ENCODE assay signal across 8 mouse cellular contexts in the genomic region with DNA sequence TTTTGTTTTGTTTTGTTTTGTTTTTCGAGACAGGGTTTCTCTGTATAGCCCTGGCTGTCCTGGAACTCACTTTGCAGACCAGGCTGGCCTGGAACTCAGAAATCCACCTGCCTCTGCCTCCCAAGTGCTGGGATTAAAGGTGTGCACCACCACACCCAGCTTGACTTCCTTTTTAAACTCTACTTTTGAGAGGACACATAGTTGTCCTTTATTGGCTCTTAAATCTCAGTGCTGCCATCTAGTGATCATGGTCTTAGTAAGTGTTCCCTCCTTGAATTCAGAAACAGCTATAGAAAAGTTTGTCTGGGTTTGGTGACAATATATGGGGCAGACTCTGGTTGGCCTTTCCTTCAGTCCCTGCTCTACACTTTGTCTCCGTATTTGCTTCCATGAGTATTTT.
DNase-seq lines count a peak whose midpoint lies in the region; ATAC-seq and TF ChIP-seq lines count a peak whose summit lies in the region.
"Not testable (repeated sequence)": the region's sequence is repeated elsewhere in the genome, so short reads cannot be mapped to it uniquely, and the experiment has no call there.

No protein-coding gene starts in this region.

- peak; percentile 19 for DNase-seq in adrenal gland, postnatal 10 days
- peak; percentile 88 for DNase-seq in embryo, embryonic 10 days (ENCODE audit: low spot score)
- peak; percentile 38 to 59 for DNase-seq in left cerebral cortex, postnatal 25 days (ENCODE audit: low spot score in 2 of 2)
- DNase-seq in midbrain, embryonic 14.5 days = peak; percentile 89
- DNase-seq in thymus, adult 2 months = peak; percentile 29

- not testable (repeated sequence) for TF ChIP-seq POLR2A in thymus, adult 2 months (IDR thresholded peaks at IDR 0.05; ENCODE audit: control insufficient read depth, extremely low read depth, insufficient read depth, low read length, poor library complexity)

- not testable (repeated sequence) for H3K4me1 ChIP-seq in E14TG2a.4 (replicated peaks; ENCODE audit: low read depth, low read length); intestine, postnatal 0 days (replicated peaks; ENCODE audit: control insufficient read depth, insufficient read depth, low read length); midbrain, embryonic 14.5 days (ENCODE audit: control insufficient read depth, insufficient read depth, low read length); thymus, adult 2 months (replicated peaks; ENCODE audit: control insufficient read depth, insufficient read depth, low read length)

- intact Hi-C loops in left cerebral cortex, postnatal 25 days (cut with DNase I) = loop anchor here (5.0 kb wide), 2 partner anchors 40 to 120 kb away; a partner anchor contains a TSS

- not testable (repeated sequence) for H3K4me2 ChIP-seq in intestine, postnatal 0 days (replicated peaks; ENCODE audit: low read depth); midbrain, embryonic 14.5 days (ENCODE audit: low read length)

- peaks cover 43% of the 10 kb centered on the region for H3K36me3 ChIP-seq in E14TG2a.4 (ENCODE audit: insufficient read depth, low read length)
- H3K36me3 ChIP-seq in intestine, postnatal 0 days (ENCODE audit: control insufficient read depth, insufficient read depth) = peaks cover 66% of the 10 kb centered on the region
- peaks cover 86% of the 10 kb centered on the region for H3K36me3 ChIP-seq in midbrain, embryonic 14.5 days (ENCODE audit: control insufficient read depth, insufficient read depth, low read length)
- H3K36me3 ChIP-seq in thymus, adult 2 months (ENCODE audit: control insufficient read depth, insufficient read depth, low read length) = peaks cover 62% of the 10 kb centered on the region

- not testable (repeated sequence) for H3K9me3 ChIP-seq in E14TG2a.4 (ENCODE audit: low read length); intestine, postnatal 0 days (ENCODE audit: control insufficient read depth); midbrain, embryonic 14.5 days (ENCODE audit: control insufficient read depth, low read length)

- WGBS in intestine, postnatal 0 days = 82% methylated on average over 2 of the region's 2 CpGs
- WGBS in midbrain, embryonic 14.5 days = 91% methylated on average over 2 of the region's 2 CpGs
- 93% methylated on average over 2 of the region's 2 CpGs for WGBS in thymus, adult 2 months

- peak; percentile 33; the same call in 1 of the 2 replicates for TF ChIP-seq CTCF in E14TG2a.4 (conservative IDR thresholded peaks at IDR 0.05; ENCODE audit: low read length)
- TF ChIP-seq CTCF in intestine, postnatal 0 days (IDR thresholded peaks at IDR 0.05; ENCODE audit: low read depth) = peak; percentile 72
- not testable (repeated sequence) for TF ChIP-seq CTCF in thymus, adult 2 months (IDR thresholded peaks at IDR 0.05; ENCODE audit: borderline replicate concordance, control insufficient read depth, extremely low read depth, insufficient read depth, low read length, poor library complexity)

- H3K27me3 ChIP-seq in E14TG2a.4 (ENCODE audit: insufficient read depth, low read length); intestine, postnatal 0 days (replicated peaks; ENCODE audit: control insufficient read depth, insufficient read depth, low read length); midbrain, embryonic 14.5 days (ENCODE audit: control insufficient read depth, insufficient read depth, low read length); thymus, adult 2 months (ENCODE audit: control insufficient read depth, insufficient read depth, low read length): not testable (repeated sequence)

- peak; percentile 69 for ATAC-seq in granulocyte monocyte progenitor cell, adult 5-6 weeks (replicated peaks; ENCODE audit: poor library complexity, severe bottlenecking)
- not testable (repeated sequence) for ATAC-seq in intestine, postnatal 0 days; midbrain, embryonic 14.5 days (ENCODE audit: low FRiP score, low TSS enrichment)

- H3K9ac ChIP-seq in intestine, postnatal 0 days (ENCODE audit: low read depth, low read length); midbrain, embryonic 14.5 days (replicated peaks; ENCODE audit: low read length): not testable (repeated sequence)

- H3K4me3 ChIP-seq in E14TG2a.4 (replicated peaks; ENCODE audit: low read length); intestine, postnatal 0 days (ENCODE audit: low read depth, low read length); midbrain, embryonic 14.5 days (replicated peaks; ENCODE audit: low read depth, low read length); thymus, adult 2 months (ENCODE audit: control insufficient read depth, insufficient read depth, low read length): not testable (repeated sequence)

- H3K27ac ChIP-seq in intestine, postnatal 0 days (ENCODE audit: low read depth, low read length); midbrain, embryonic 14.5 days (replicated peaks; ENCODE audit: low read depth, low read length); thymus, adult 2 months (ENCODE audit: control insufficient read depth, insufficient read depth, low read length): not testable (repeated sequence)

Comparison
In these comparisons a context has a peak if more than half of its experiments do, and no peak if none do; other contexts are left out.
1. DNase-seq: peak in every context shown above with its lines; median percentile 89 in midbrain, embryonic 14.5 days; 88 in embryo, embryonic 10 days; 48 in left cerebral cortex, postnatal 25 days; 29 in thymus, adult 2 months; 19 in adrenal gland, postnatal 10 days.